Mouse (Mus musculus) ES-Bruce4 (cell line): ENCODE measurements around the gene Cecr2. TPM values are rescaled to one million over a fixed set of nuclear protein-coding genes. Genes with fewer than 3 reads are reported as not detected.
"Not testable (repeated sequence)": the region's sequence is repeated elsewhere in the genome, so short reads cannot be mapped to it uniquely, and the experiment has no call there.

Experiments used
- H3K27ac ChIP-seq: 2 replicates; pipeline ENCODE4 v1.5.1; 2012; ENCODE audit warnings: low read length, inconsistent platforms; ENCODE audit not compliant: insufficient read depth
- H3K27me3 ChIP-seq: 2 replicates; pipeline ENCODE4 v1.6.1; 2012; ENCODE audit warnings: mild to moderate bottlenecking, low read length, inconsistent platforms; ENCODE audit not compliant: control insufficient read depth, poor library complexity, insufficient read depth, severe bottlenecking
- H3K36me3 ChIP-seq: 2 replicates; pipeline ENCODE4 v1.6.1; 2012; ENCODE audit warnings: inconsistent platforms, mild to moderate bottlenecking, low read length, moderate library complexity; ENCODE audit not compliant: control insufficient read depth, poor library complexity, insufficient read depth, severe bottlenecking
- H3K4me1 ChIP-seq: one replicate; pipeline ENCODE4 v1.8.1; 2011; ENCODE audit warnings: low read length; ENCODE audit not compliant: control insufficient read depth, insufficient read depth
- H3K4me3 ChIP-seq: 2 replicates; pipeline ENCODE4 v1.5.1; 2011; ENCODE audit warnings: low read depth, mild to moderate bottlenecking, low read length
- H3K9ac ChIP-seq: 2 replicates; pipeline ENCODE4 v1.6.1; 2012; ENCODE audit warnings: low read depth, mild to moderate bottlenecking, inconsistent platforms; ENCODE audit not compliant: poor library complexity, severe bottlenecking
- H3K9me3 ChIP-seq: replicated peaks from 2 replicates; pipeline ENCODE4 v1.6.1; 2012; ENCODE audit warnings: mild to moderate bottlenecking, low read length, inconsistent platforms; ENCODE audit not compliant: control insufficient read depth, poor library complexity, insufficient read depth, severe bottlenecking
- CTCF ChIP-seq: IDR thresholded peaks from one replicate; pipeline ENCODE4 v1.8.1; 2011; ENCODE audit warnings: low read depth, low read length
- EP300 ChIP-seq: IDR thresholded peaks from 2 replicates; pipeline ENCODE4 v1.6.1; 2011; ENCODE audit warnings: low read depth, low read length; ENCODE audit not compliant: insufficient read depth
- POLR2A ChIP-seq: IDR thresholded peaks from one replicate; pipeline ENCODE4 v1.8.1; 2011; ENCODE audit warnings: low read length; ENCODE audit not compliant: insufficient read depth
- polyA plus RNA-seq: library from polyadenylated mRNA; stranded (reverse); fragments of >200 nt; gene quantifications from 2 replicates; pipeline ENCODE4 v1.2.4, GENCODE M21; 2011; ENCODE audit warnings: low read depth; ENCODE audit not compliant: missing spikeins, insufficient read depth, insufficient read length

Gene Cecr2
- polyA plus RNA-seq, 1 experiment = 73.8 TPM

GRCm38 (mm10) chr6:120647246-120648028 lies 18.7 kb upstream of the Cecr2 start:
- not testable (repeated sequence) for H3K27me3 ChIP-seq, H3K36me3 ChIP-seq, H3K9ac ChIP-seq, H3K9me3 ChIP-seq, H3K4me1 ChIP-seq, H3K4me3 ChIP-seq
- 0 out of 2 replicates have a peak overlapping the region, but pooled peaks have one; percentile 13 for H3K27ac ChIP-seq
- peak; percentile 12 for TF ChIP-seq CTCF

- Histone ChIP-seq H3K36me3 (no peaks in the 10 kb centered on the region), H3K27ac (no peak overlapping the region), H3K9ac (no peak overlapping the region), H3K27me3 (no peaks in the 10 kb centered on the region), H3K4me1 (no peaks in the 10 kb centered on the region), H3K9me3 (no peaks in the 10 kb centered on the region), H3K4me3 (no peak overlapping the region)
- TF ChIP-seq POLR2A (no peak), EP300 (no peak), CTCF (no peak)
These were observed 18.0 kb upstream of the Cecr2 start for GRCm38 (mm10) chr6:120648205-120648604.

- H3K27me3 ChIP-seq = no peaks in the 10 kb centered on the region
- H3K27ac ChIP-seq = no peak overlapping the region
These were observed 13.5 kb upstream of the Cecr2 start for GRCm38 (mm10) chr6:120652666-120653065.

GRCm38 (mm10) chr6:120655702-120656101 lies 10.5 kb upstream of the Cecr2 start:
- Histone ChIP-seq H3K27me3 (no peaks in the 10 kb centered on the region), H3K9me3 (no peaks in the 10 kb centered on the region), H3K4me1 (no peaks in the 10 kb centered on the region), H3K4me3 (no peak overlapping the region), H3K36me3 (no peaks in the 10 kb centered on the region), H3K9ac (no peak overlapping the region), H3K27ac (no peak overlapping the region)
- TF ChIP-seq EP300 (no peak), POLR2A (no peak), CTCF (no peak)

More at GRCm38 (mm10) chr6:120652666-120653065, 13.5 kb upstream of the Cecr2 start:
- Histone ChIP-seq H3K9me3 (no peaks in the 10 kb centered on the region), H3K9ac (no peak overlapping the region), H3K36me3 (no peaks in the 10 kb centered on the region), H3K4me1 (no peaks in the 10 kb centered on the region), H3K4me3 (no peak overlapping the region)
- no peak for TF ChIP-seq CTCF
- no peak for TF ChIP-seq EP300
- no peak for TF ChIP-seq POLR2A

- H3K27me3 ChIP-seq = no peaks in the 10 kb centered on the region
- H3K4me3 ChIP-seq = no peak overlapping the region
- no peaks in the 10 kb centered on the region for H3K9me3 ChIP-seq
- no peaks in the 10 kb centered on the region for H3K4me1 ChIP-seq
- no peak overlapping the region for H3K9ac ChIP-seq
- no peaks in the 10 kb centered on the region for H3K36me3 ChIP-seq
- TF ChIP-seq EP300 (no peak), POLR2A (no peak), CTCF (no peak)
- H3K27ac ChIP-seq = no peak overlapping the region
These were observed 7.3 kb upstream of the Cecr2 start for GRCm38 (mm10) chr6:120658848-120659247.

GRCm38 (mm10) chr6:120665415-120665815 lies 754 bp upstream of the Cecr2 start:
- Histone ChIP-seq H3K27me3 (no peaks in the 10 kb centered on the region), H3K4me3 (peak overlapping the region; percentile 65), H3K9ac (peak overlapping the region; percentile 99), H3K36me3 (no peaks in the 10 kb centered on the region), H3K27ac (peak overlapping the region; percentile 87), H3K9me3 (no peaks in the 10 kb centered on the region), H3K4me1 (peaks cover 1% of the 10 kb centered on the region)
- TF ChIP-seq CTCF = no peak
- TF ChIP-seq POLR2A = peak; percentile 24
- peak; percentile 86 for TF ChIP-seq EP300
